Mouse (Mus musculus): ENCODE data around the gene Cyb5rl.
"Not testable (repeated sequence)": the region's sequence is repeated elsewhere in the genome, so short reads cannot be mapped to it uniquely, and the experiment has no call there.

Gene Cyb5rl

DNA sequence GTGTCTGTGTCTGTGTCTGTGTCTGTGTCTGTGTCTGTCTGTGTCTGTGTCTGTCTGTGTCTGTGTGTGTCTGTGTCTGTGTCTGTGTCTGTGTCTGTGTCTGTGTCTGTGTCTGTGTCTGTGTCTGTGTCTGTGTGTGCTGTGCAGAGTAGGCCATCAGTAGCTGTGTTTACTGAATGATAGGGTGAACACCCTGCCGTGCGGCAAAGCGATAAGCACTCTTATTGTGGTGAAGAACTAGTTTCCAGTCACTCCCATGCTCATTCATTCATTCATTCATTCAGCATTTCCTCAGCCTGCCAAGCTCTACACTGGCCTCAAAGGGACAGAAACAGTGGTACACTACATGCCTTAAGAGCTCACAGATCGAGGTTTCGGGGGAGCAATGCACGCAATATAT is 42.4 kb downstream of the Cyb5rl start:
- CTCF ChIA-PET = not testable (repeated sequence)

DNA sequence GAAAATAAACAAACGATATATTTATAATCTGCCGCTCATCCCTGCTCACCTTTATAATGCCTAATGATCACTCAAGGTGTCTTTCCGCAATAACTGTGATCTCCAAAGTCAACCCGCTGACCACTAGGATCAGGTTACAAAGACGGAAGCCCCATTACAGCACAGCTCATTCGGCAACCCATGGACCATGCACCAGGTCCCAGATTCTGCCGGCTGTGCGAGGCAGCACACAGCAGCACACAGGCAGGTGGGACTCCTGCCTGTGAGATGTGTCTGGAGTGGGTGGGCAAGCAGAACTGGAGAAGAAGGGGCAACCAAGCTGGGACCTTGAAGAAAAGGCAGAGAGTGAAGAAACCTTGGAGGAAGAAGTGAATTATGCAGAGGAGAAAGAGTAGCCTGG is 47.5 kb downstream of the Cyb5rl start:
- CTCF ChIA-PET = no interaction called here

DNA sequence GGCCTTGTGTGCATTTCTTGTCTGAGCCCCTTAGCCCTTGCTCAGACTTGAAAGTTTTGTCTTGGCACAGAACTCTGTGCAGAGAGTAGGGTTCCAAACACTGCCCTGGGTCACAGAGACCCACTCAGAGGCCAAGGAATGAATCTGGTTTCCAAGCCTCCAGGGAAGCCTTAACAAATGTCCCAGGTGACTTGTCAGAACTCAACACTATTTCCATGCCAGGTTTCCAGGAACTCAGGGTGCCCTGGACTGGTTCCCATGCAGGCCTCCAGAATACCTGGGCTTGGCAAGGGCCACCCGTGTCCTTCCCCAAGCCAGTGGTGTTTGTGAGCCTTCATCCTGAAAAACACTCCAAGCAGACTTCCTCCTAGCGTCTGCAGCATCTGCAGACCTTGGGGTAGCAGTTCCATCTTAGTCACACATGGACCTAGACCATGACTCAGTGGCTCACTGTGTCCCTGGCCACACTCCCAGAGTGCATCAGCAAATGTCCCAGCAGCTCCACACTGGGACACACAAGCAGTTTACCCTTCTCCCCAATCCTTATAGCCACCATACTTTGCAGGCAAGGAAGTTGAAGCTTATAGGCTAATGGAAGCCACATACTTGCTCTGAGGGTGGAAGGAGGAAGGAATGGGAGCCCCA is 51.1 kb downstream of the Cyb5rl start:
- CTCF ChIA-PET = no interaction called here

DNA sequence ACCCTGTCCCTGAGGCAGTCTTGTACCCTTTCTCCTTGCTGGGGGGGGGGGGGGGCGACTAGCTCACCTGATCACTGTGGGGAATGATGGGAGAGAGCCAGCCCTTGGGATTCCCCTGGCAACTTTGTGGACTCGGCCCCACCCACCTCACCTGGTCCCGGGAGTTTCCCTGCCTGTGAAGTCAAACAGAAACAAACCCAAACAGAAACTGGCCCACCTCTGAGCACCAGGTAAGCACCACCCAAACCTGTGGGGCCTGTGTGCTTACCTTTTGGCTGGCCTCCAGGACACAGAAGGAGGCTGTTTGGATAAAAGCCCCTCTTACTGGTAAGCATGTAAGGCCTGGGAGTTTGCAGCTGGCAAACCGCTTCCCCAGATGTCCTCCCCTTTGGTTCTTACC is 52.3 kb downstream of the Cyb5rl start:
- CTCF ChIA-PET = no interaction called here

DNA sequence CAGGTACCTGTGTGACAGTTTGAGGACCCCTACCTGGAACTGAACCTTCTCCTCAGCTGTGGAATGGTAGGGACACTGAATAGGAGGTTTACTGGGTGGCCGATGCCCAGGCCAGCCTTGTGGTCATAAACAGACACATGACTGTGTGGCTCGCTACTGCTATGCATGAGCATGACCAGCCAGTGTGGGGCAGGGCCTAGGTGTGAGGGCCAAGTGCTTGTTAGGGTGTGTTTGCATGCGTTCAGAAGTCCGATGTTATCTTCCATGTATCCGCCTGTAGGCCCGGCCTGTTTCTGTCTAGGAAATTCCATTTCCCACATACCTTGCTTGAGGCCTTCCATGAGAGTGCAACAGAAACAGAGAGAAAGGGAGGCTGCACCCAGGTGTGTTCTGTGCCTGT is 53.9 kb downstream of the Cyb5rl start:
- CTCF ChIA-PET = no interaction called here

DNA sequence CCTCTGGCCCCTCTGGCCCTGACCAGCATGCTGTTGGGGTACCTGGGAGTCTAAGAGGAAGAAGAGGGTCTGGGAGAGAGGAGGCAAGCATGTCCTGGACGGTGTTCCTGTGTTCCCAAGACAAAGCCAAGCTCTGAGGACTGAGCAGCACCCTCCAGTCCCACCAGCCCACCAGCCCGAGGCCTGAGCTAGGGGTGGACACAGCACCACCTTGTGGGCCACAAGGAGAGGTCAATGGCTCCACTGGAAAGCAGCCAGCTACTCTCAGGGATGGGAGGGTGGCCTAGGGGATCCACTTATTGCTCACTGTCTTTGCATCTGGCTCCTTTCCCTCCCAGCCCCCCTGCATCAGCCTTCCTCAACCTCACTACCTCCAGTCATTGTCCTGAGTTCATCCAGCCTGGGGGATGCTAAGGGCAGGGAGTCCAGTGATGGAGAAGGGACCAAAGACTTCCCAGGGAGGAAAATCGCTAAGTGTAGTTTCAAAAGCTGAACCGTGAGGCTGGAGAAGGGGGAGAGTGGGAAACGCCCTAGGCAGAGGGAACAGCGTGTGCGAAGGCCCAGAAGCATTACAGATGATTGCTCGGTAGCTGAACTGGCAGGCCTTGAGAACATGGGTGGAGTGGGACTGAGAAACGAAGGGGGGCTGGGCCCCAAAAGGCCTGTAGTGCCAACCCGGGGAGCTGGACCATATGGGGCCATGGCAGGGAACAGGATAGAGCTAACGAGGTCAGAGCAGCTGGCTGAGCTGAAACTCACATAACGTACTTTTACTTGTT is 54.6 kb downstream of the Cyb5rl start:
- CTCF ChIA-PET = no interaction called here

DNA sequence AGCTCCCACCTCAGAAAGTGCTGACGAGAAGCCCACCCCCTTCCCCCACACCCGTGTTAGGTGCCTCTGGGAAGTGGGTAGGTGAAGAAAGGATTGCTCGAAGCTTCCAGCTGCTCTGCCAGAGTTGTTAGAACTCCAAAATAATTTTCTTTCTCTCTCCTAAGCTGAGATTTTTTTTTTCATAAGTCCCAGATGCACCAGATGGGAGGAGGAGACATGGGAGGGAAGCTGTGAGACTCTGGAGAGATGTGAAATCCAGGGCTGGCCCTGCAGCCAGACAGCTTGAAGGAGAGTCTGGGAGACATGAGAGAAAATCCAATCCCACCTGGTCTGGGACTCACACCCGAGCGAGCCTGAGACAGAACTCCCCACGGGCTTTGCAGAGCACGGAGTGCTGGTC is 57.6 kb downstream of the Cyb5rl start:
- CTCF ChIA-PET = no interaction called here

DNA sequence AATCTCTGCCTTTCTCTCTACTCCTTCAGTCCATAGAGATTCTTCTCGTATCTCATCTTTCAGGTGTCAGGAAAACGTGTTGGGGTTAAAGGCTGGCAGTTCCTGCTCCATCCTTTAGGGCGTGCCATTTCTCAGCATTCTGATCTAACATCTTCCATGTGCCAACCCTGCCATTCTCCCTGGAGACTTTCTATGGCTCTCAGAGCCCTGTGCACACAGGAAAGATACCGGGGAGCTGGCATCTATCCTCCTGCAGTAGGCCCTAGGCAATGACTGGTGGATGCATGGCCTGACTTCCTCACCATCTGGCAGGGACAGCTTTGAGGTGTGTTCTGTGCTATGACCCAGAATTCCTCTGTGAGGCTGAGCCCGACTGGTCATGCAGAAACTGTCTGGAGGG is 58.3 kb downstream of the Cyb5rl start:
- CTCF ChIA-PET = no interaction called here

DNA sequence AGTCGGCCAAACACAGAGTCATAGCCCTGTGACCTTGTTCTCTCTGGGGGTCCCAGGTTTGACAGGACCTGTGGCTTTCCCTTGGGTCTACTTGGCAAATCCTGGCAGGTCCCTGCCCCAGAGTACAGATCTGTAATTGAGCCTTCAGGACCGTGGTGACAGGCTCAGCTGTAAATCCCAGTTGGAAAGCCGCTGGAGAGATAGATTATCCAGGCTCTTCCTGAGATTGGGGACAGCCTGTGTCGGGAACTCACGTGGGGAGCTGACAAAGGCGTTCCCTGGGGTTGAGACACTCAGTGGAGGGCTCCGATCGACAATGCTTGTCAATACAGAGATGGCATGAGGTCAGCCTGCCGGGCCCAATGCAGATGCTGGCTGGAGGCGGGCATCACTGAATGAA is 59.6 kb downstream of the Cyb5rl start:
- CTCF ChIA-PET = no interaction called here

DNA sequence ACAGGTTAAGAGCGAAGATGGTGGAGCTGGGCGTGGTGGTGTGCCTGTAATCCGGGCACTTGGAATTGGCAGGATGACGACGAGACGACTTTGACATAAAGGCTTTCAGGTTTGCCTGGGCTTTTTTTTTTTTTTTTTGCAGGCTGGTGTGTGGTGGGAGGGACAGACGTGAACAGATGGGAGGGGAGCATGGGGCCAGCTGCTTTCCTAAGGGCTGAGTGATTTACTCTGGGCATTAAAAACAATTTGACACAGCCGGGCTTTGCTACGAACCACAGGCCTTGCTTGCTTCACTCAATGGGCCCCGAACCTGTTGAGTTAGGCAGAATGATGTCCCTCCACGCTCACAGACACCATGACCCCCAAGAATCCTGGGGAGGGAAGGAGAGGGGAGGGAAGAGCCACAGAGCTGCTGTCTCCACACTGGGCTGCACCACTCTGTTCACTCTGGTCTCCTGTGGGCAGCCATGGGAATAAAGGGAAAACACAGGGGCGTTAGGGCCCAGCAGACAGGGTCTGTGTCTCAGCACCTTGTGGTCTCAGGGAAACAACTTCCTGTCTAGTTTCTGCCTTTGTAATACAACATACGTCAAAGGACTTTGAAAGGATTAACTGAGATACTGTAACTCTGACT is 60.2 kb downstream of the Cyb5rl start:
- CTCF ChIA-PET = no interaction called here

DNA sequence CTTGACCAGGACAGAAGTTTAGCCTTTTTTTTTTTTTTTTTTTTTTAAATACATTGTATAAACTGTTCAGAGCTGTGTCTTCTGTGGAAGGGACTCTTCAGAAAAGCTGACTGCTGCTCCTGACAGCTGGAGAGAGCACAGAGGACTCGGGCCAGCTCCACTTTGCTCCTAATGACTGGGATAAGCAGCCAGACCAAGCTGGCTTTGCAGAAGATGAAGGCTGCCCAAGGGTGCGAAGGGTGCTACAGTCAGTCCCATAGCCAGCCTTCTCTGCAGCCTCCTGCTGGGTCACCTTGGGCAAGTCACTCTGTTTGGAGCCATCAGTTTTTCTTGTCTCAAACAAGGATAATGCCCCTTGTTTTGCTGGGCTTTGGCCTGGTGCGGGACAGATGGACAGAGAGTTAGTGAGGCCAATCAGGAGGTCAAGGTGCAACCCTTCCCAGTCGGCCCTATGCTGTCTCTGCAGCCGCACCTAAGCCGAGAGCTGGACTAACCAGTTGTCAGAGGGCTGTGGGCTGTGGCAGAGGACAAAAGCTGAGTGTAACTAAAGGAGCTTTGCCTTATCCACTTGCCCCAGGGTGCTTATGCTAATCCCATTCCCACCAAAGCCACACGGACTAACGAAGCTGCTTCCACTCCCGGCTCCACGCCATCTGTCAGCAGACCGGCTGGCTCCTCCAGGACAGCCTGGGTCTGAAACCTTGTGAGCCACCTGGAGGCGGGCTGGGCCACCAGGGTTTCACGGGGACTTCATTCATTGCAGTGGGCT is 61.3 kb downstream of the Cyb5rl start:
- CTCF ChIA-PET = no interaction called here

DNA sequence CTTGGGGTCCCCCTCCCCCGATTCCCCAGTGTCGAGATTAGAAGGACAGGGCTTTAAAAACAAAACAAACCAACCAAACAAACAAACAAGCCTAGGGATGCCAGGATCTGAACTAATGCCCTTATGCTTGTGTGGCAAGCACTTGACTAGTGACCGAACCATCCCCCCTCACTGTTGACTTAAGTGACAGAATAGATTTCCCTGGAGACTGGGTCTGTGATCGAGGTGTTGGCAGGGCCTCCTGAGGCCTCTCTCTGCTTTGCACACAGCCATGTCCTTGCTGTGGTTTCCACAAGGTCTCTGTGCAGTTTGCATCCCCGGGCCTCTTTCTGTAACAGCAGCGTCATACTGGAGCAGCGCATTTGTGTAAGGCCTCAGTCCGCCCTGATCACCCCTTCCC is 62.6 kb downstream of the Cyb5rl start:
- CTCF ChIA-PET = no interaction called here

DNA sequence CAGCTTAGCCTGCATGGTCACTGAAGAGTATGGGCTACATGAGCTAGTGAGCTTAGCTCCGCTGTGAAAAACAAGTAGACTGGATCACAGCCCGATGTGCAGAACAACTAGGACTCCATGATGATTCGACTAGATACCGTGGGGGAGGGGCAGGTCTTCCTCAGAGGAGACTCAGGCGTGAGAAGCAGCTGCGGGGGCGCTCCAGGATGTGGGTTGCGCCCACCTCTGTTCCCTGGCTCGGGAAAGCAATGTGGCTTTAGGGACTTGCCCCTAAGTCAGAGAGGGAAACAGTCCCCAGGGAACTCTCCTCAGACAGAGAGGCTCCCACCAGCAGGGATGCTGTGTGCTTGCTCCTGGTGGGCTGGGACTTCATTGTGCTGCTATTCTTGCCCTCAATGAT is 63.7 kb downstream of the Cyb5rl start:
- CTCF ChIA-PET = interaction anchor here (0.6 kb wide), 1 partner anchor 225 kb away, joined by 4 read pairs; no protein-coding TSS in a partner anchor

DNA sequence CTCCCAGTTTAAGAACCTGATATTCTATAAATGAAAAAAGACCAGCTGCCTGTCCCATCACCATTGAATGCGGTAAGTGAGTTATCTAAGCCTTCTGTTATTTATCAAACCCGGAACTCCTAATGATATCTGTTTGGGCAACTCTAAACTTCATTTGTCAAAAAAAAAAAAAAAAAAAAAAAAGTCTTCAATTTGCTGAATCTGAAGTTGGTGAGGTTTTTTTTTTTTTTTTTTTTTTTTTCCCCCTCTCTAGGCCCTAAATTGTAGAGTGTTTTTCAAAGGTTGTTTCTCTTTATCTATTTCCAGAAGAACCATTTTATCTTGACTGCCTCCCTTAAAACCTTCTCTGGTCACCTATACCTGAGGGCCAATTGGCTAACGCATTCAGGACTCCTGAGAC is 68.1 kb downstream of the Cyb5rl start:
- CTCF ChIA-PET = no interaction called here

DNA sequence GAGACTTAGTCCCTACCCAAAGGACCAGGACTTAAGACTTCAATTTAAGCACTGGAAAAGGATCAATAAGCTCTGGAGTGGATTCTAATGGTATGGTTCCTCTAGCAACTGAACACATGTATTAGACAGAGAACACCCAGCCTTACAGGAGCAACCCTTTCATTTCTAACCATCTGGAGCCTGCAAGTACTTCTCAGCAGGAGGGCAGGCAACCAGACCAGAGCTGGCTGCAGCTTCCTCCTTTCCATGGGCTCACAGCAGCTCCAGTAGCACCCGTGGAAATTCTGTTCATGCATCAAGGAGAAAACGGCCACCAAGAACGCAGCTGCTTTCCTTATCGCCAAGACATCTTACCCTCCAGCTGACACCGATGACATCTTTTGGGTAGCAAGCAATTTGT is 68.9 kb downstream of the Cyb5rl start:
- CTCF ChIA-PET = no interaction called here

DNA sequence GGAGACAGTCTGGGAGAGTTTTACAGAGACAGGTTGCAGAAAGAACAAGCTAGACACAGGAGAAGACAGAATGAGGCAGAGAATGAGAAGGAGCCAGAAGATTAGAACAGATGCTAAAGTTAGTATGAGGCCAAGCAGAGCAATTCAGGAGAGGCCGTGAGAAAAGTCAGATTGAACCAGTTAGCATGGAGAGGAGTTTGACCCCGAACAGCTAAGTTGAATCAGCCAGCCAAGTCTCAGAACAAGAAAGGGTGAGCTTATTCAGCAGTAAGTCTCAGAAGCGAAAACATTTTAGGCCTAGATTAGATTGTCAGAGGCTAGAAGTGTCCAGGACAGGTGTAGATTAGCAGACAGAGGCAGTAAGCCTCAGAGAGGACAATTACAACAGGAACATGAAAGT is 69.7 kb downstream of the Cyb5rl start:
- CTCF ChIA-PET = no interaction called here
